Mouse (Mus musculus): ENCODE measurements around the gene Auh. TPM values are rescaled to one million over a fixed set of nuclear protein-coding genes. Genes with fewer than 3 reads are reported as not detected.

Gene Auh
- 100 to 1,000 TPM; 163 to 164 TPM for total RNA-seq (2021)
- long read RNA-seq, experiment 1, transcript Auh-201 (10 exons, 1,320 nt), result major isoform, 122 of 141 reads
- long read RNA-seq, experiment 1, partial matches to known transcripts, result 9 of 141 reads
- long read RNA-seq, experiment 1, other reads (novel, unspliced or antisense), result 10 of 141 reads
- long read RNA-seq, experiment 2, transcript Auh-201 (10 exons, 1,320 nt), result major isoform, 62 of 75 reads
- long read RNA-seq, experiment 2, partial matches to known transcripts, result 7 of 75 reads
- long read RNA-seq, experiment 2, other reads (novel, unspliced or antisense), result 5 of 75 reads

GRCm38 (mm10) chr13:52929209-52930171 lies at the start of gene Auh:
Gene Auh, minus strand, starts transcription at chr13:52929681.
- DNase-seq, result peak; percentile 88 to 93

GRCm38 (mm10) chr13:52978321-52978981 lies 49.0 kb upstream of the Auh start:
- DNase-seq, result peak; percentile 56 to 67

GRCm38 (mm10) chr13:52977757-52978156 lies 48.3 kb upstream of the Auh start:
- no peak for DNase-seq

- DNase-seq, result no peak
Observed at GRCm38 (mm10) chr13:52977221-52977609, 47.7 kb upstream of the Auh start.

GRCm38 (mm10) chr13:52976510-52977220 lies 47.2 kb upstream of the Auh start:
- peak; percentile 72 to 73 for DNase-seq

- no peak for DNase-seq
Observed at GRCm38 (mm10) chr13:52976130-52976509, 46.6 kb upstream of the Auh start.

GRCm38 (mm10) chr13:52974676-52975075 lies 45.2 kb upstream of the Auh start:
- DNase-seq, result peak; percentile 68 to 69

- DNase-seq, result no peak
Observed at GRCm38 (mm10) chr13:52973427-52973826, 43.9 kb upstream of the Auh start.

- DNase-seq, result no peak
Observed at GRCm38 (mm10) chr13:52972626-52973025, 43.1 kb upstream of the Auh start.

GRCm38 (mm10) chr13:52970876-52971275 lies 41.4 kb upstream of the Auh start:
- no peak for DNase-seq

- no peak for DNase-seq
Observed at GRCm38 (mm10) chr13:52962922-52963321, 33.4 kb upstream of the Auh start.

GRCm38 (mm10) chr13:52962361-52962760 lies 32.9 kb upstream of the Auh start:
- no peak for DNase-seq

GRCm38 (mm10) chr13:52953779-52954553 lies 24.5 kb upstream of the Auh start:
- no peak for DNase-seq

GRCm38 (mm10) chr13:52949211-52949610 lies 19.7 kb upstream of the Auh start:
- no peak for DNase-seq

GRCm38 (mm10) chr13:52947545-52947944 lies 18.1 kb upstream of the Auh start:
- no peak for DNase-seq

- no peak for DNase-seq
Observed at GRCm38 (mm10) chr13:52945769-52946168, 16.3 kb upstream of the Auh start.

- peak in 1 of 2 experiments; percentile 19 for DNase-seq
Observed at GRCm38 (mm10) chr13:52944116-52944515, 14.6 kb upstream of the Auh start.

GRCm38 (mm10) chr13:52942876-52943388 lies 13.5 kb upstream of the Auh start:
- DNase-seq, result no peak

- DNase-seq, result no peak
Observed at GRCm38 (mm10) chr13:52940956-52941355, 11.5 kb upstream of the Auh start.

GRCm38 (mm10) chr13:52930582-52930981 lies 1.1 kb upstream of the Auh start:
- DNase-seq, result peak; percentile 29 to 43

GRCm38 (mm10) chr13:52928392-52928791 lies 1.1 kb downstream of the Auh start:
- DNase-seq, result no peak

All from heart, adult 18-20 months (tissue).